ENCODE assay signal across 8 mouse cellular contexts in the genomic region with DNA sequence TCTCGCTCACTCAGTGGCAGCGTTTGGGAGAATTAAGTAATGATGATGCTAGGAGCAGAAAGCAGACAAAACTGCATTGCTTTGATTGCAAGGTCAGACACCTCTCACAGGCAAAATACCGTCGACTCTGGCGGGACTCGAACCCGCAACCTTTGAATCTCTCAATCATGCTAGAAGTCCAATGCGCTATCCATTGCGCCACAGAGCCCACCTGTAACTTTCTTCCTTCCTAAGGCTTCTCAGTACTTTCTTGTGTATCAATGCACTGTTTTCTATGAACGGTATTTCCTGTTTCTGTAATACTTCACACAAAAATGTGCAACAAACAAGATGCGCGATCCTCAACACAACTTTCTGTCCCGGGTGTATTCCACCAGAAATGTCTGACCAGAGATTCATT. TPM values are rescaled to one million over a fixed set of nuclear protein-coding genes. Genes with fewer than 3 reads are reported as not detected.
DNase-seq lines count a peak whose midpoint lies in the region; ATAC-seq and TF ChIP-seq lines count a peak whose summit lies in the region.

No protein-coding gene starts in this region.

- H3K4me3 ChIP-seq in kidney, postnatal 0 days (replicated peaks; ENCODE audit: low read depth, low read length): no peak overlapping the region
- peak overlapping the region; percentile 36; the same call in 1 of the 2 replicates for H3K4me3 ChIP-seq in heart, postnatal 0 days (ENCODE audit: low read depth, low read length)
- H3K4me3 ChIP-seq in midbrain, embryonic 13.5 days (replicated peaks): 0 out of 2 replicates have a peak overlapping the region, but pooled peaks have one; percentile 35

- no peak for TF ChIP-seq EP300 in heart, postnatal 0 days (IDR thresholded peaks at IDR 0.05; ENCODE audit: low read depth)

- H3K36me3 ChIP-seq in kidney, postnatal 0 days (ENCODE audit: insufficient read depth, low read length): no peaks in the 10 kb centered on the region
- no peaks in the 10 kb centered on the region for H3K36me3 ChIP-seq in heart, postnatal 0 days (replicated peaks; ENCODE audit: control insufficient read depth, insufficient read depth, low read length)
- H3K36me3 ChIP-seq in midbrain, embryonic 13.5 days: no peaks in the 10 kb centered on the region

- ATAC-seq in kidney, postnatal 0 days (replicated peaks; ENCODE audit: low FRiP score, low read depth): no peak
- no peak for ATAC-seq in heart, postnatal 0 days (ENCODE audit: insufficient read depth, low read depth)
- ATAC-seq in midbrain, embryonic 13.5 days: no peak
- ATAC-seq in granulocyte monocyte progenitor cell, adult 5-6 weeks (replicated peaks; ENCODE audit: poor library complexity, severe bottlenecking): no peak

- H3K27ac ChIP-seq in kidney, postnatal 0 days: no peak overlapping the region
- no peak overlapping the region for H3K27ac ChIP-seq in heart, postnatal 0 days (ENCODE audit: low read depth)
- no peak overlapping the region for H3K27ac ChIP-seq in midbrain, embryonic 13.5 days

- H3K4me2 ChIP-seq in kidney, postnatal 0 days (ENCODE audit: low read length): peak overlapping the region; percentile 13; the same call in 1 of the 2 replicates
- peak overlapping the region; percentile 56; the same call in 1 of the 2 replicates for H3K4me2 ChIP-seq in heart, postnatal 0 days (ENCODE audit: low read depth, low read length)
- H3K4me2 ChIP-seq in midbrain, embryonic 13.5 days (replicated peaks): 0 out of 2 replicates have a peak overlapping the region, but pooled peaks have one; percentile 56

- DNase-seq in kidney, postnatal 0 days (ENCODE audit: low spot score): no peak
- DNase-seq in kidney, adult 18-20 months: no peak
- peak; percentile 96 for DNase-seq in R1 (ENCODE audit: low read depth, low spot score)
- no peak for DNase-seq in heart, postnatal 0 days (ENCODE audit: low spot score)
- no peak for DNase-seq in left cerebral cortex, adult 18-20 months (ENCODE audit: low spot score in 2 of 2)
- no peak for DNase-seq in gastrocnemius, adult 8-10 months (ENCODE audit: low spot score in 2 of 2)

- no peak for TF ChIP-seq CTCF in kidney, postnatal 0 days (IDR thresholded peaks at IDR 0.05; ENCODE audit: low read depth)
- TF ChIP-seq CTCF in heart, postnatal 0 days (IDR thresholded peaks at IDR 0.05; ENCODE audit: low read depth): no peak

- no peaks in the 10 kb centered on the region for H3K4me1 ChIP-seq in kidney, postnatal 0 days (replicated peaks; ENCODE audit: insufficient read depth, low read length)
- H3K4me1 ChIP-seq in heart, postnatal 0 days (ENCODE audit: control insufficient read depth, insufficient read depth): 0 out of 2 replicates have a peak, but pooled peaks cover 6% of the 10 kb centered on the region
- H3K4me1 ChIP-seq in midbrain, embryonic 13.5 days (replicated peaks): peaks cover 14% of the 10 kb centered on the region

- no peaks in the 10 kb centered on the region for H3K27me3 ChIP-seq in kidney, postnatal 0 days (ENCODE audit: insufficient read depth, low read length)
- H3K27me3 ChIP-seq in heart, postnatal 0 days (ENCODE audit: control insufficient read depth, insufficient read depth, low read length): peaks cover 24% of the 10 kb centered on the region
- peaks cover 78% of the 10 kb centered on the region for H3K27me3 ChIP-seq in midbrain, embryonic 13.5 days

- WGBS in kidney, postnatal 0 days: 12% methylated on average over 13 of the region's 13 CpGs
- 23% methylated on average over 13 of the region's 13 CpGs for WGBS in heart, postnatal 0 days
- WGBS in midbrain, embryonic 13.5 days: 4% methylated on average over 13 of the region's 13 CpGs

- no peaks in the 10 kb centered on the region for H3K9me3 ChIP-seq in kidney, postnatal 0 days (replicated peaks; ENCODE audit: low read length)
- no peaks in the 10 kb centered on the region for H3K9me3 ChIP-seq in heart, postnatal 0 days (replicated peaks; ENCODE audit: control insufficient read depth, low read length)
- H3K9me3 ChIP-seq in midbrain, embryonic 13.5 days: no peaks in the 10 kb centered on the region

- H3K9ac ChIP-seq in kidney, postnatal 0 days (ENCODE audit: low read depth, low read length): no peak overlapping the region
- no peak overlapping the region for H3K9ac ChIP-seq in heart, postnatal 0 days (replicated peaks; ENCODE audit: low read depth, low read length)
- H3K9ac ChIP-seq in midbrain, embryonic 13.5 days (replicated peaks): no peak overlapping the region

RNA-seq across cellular contexts. Expression of gene Zfp184, which starts 27.9 kb away (rescaled TPM):
- 8.5 and 9.6 TPM in 2 replicates for polyA plus RNA-seq in kidney, postnatal 0 days (2015; fragmentation: Nextera tagmentation; extraction: Ambion mirVana)
- 1.1 and 1.7 TPM in 2 replicates for total RNA-seq in heart, postnatal 0 days (2014; rRNA removed; ENCODE audit: low replicate concordance)
- 2.1 and 2.6 TPM in 2 replicates for polyA plus RNA-seq in heart, postnatal 0 days (2015; fragmentation: Nextera tagmentation; extraction: Ambion mirVana)
- polyA plus RNA-seq in midbrain, embryonic 13.5 days (2015; fragmentation: Nextera tagmentation; extraction: Ambion mirVana): 20.5 and 22.3 TPM in 2 replicates
- 1 to 10 TPM; 3.0 to 3.8 TPM for total RNA-seq in left cerebral cortex, adult 18-20 months (2021)
- total RNA-seq in granulocyte monocyte progenitor cell, adult 5-6 weeks (2014; fragmentation: Nextera tagmentation): 13.3 and 15.7 TPM in 2 replicates
- total RNA-seq in granulocyte monocyte progenitor cell, adult 5-6 weeks (2017): 13.3 and 16.3 TPM in 2 replicates
- total RNA-seq in gastrocnemius, adult 8-10 months (2022): 1 to 10 TPM in 1 of 4 experiments, under 1 TPM in 3; 0.48 to 1.4 (median 0.80) TPM
